Mouse (Mus musculus) liver, adult 2 months (tissue): ENCODE measurements at regions not wholly inside any gene's neighbourhood (a gene's known extent, or its start where the extent isn't known, plus 50 kb on each side); places are given as distances from the start of the nearest gene placed in this dataset.

Source experiments
- DNase-seq: peaks from one replicate; pipeline ENCODE4 v3.0.0-alpha.2; 2011; ENCODE audit warnings: low read depth, low spot score; ENCODE audit errors: extremely low read depth
- H3K27ac ChIP-seq: fragments of 200-500 bp; replicated peaks from 2 replicates; pipeline ENCODE4 v1.5.1; 2012; ENCODE audit warnings: low read depth, mild to moderate bottlenecking, control low read depth, inconsistent platforms, low read length; ENCODE audit not compliant: insufficient read depth
- H3K27me3 ChIP-seq: fragments of 200-500 bp; 2 replicates; pipeline ENCODE4 v1.6.1; 2012; ENCODE audit warnings: mild to moderate bottlenecking, moderate library complexity, low read length, inconsistent platforms; ENCODE audit not compliant: control insufficient read depth, insufficient read depth
- H3K36me3 ChIP-seq: fragments of 200-500 bp; 2 replicates; pipeline ENCODE4 v1.6.1; 2012; ENCODE audit warnings: low read length, inconsistent platforms; ENCODE audit not compliant: control insufficient read depth, insufficient read depth
- H3K4me1 ChIP-seq: fragments of 200-500 bp; 2 replicates; pipeline ENCODE4 v1.6.1; 2011; ENCODE audit warnings: low read length; ENCODE audit not compliant: control insufficient read depth, insufficient read depth
- H3K4me3 ChIP-seq: fragments of 200-500 bp; 2 replicates; pipeline ENCODE4 v1.5.1; 2011; ENCODE audit warnings: low read depth, mild to moderate bottlenecking, control low read depth, low read length, moderate library complexity; ENCODE audit not compliant: insufficient read depth
- H3K79me2 ChIP-seq: fragments of 200-500 bp; 2 replicates; pipeline ENCODE4 v1.6.1; 2012; ENCODE audit warnings: inconsistent platforms, mild to moderate bottlenecking, low read length, moderate library complexity; ENCODE audit not compliant: control insufficient read depth, insufficient read depth
- H3K9ac ChIP-seq: fragments of 200-500 bp; 2 replicates; pipeline ENCODE4 v1.6.1; 2012; ENCODE audit warnings: low read depth, mild to moderate bottlenecking, control low read depth, inconsistent platforms, low read length
- CTCF ChIP-seq: fragments of 200-500 bp; IDR thresholded peaks from 2 replicates; pipeline ENCODE4 v1.5.1; 2011; ENCODE audit warnings: low read depth, low read length, control low read depth
- POLR2A ChIP-seq: fragments of 200-500 bp; IDR thresholded peaks from 2 replicates; pipeline ENCODE4 v1.6.1; 2011; ENCODE audit warnings: low read length, control low read depth; ENCODE audit not compliant: insufficient read depth; ENCODE audit errors: extremely low read depth
- WGBS: fragments of 180-500 bp; shearing (Covaris S2); methylation state at CpG from one replicate; pipeline ENCODE4 v1.1.7; 2018; 5-methylcytosine and 5-hydroxymethylcytosine counted together

DNA sequence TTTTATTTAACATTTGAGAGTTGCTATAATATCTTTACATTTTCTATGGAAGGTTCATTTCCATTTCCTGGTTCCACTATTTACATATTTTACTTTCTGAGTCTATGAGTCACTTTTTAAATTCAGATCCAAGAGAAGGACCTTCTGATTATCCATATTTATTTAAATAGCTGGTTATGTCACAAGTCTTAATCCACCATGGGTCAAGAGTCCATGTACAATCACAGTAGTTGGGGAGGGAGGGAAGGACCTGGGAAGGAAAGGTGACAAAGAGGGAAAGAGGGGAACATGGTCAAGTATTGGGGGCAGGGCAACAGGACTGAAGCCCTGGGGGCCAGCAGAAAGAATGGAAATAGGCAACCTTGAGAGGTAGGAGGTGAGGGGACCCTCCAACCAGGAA is 518.9 kb upstream of the Ccdc54 start:
- TF ChIP-seq CTCF, result no peak
- no peak for TF ChIP-seq POLR2A
- Histone ChIP-seq H3K4me1 (no peaks in the 10 kb centered on the region), H3K79me2 (no peaks in the 10 kb centered on the region; the same call in 1 of the 2 replicates), H3K36me3 (no peaks in the 10 kb centered on the region), H3K9ac (no peak overlapping the region), H3K4me3 (no peak overlapping the region), H3K27me3 (no peaks in the 10 kb centered on the region), H3K27ac (no peak overlapping the region)
- no peak for DNase-seq

DNA sequence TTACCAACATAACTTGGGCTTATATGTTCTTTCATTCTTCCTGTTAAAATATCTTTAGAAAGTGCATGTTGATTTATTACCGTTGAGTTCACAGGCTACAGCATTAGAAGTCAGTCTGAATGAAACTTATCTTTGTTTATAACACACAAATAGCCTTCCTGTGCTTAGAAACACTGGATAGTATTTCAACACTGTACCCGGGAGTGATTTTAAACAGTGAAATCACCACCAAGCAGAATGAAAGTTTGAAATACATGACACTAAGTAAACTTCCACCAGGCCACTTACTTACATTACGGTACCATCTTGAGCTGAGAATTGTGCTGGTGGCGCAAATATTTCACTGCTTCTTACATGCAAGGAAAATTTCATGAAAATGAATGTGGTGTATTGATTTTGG is 516.5 kb upstream of the Ccdc54 start:
- no peaks in the 10 kb centered on the region for H3K36me3 ChIP-seq
- H3K79me2 ChIP-seq, result no peaks in the 10 kb centered on the region; the same call in 1 of the 2 replicates
- TF ChIP-seq POLR2A, result no peak
- TF ChIP-seq CTCF, result no peak
- H3K27me3 ChIP-seq, result no peaks in the 10 kb centered on the region
- no peak overlapping the region for H3K27ac ChIP-seq
- H3K9ac ChIP-seq, result no peak overlapping the region
- no peaks in the 10 kb centered on the region for H3K4me1 ChIP-seq
- no peak for DNase-seq
- 79% methylated on average over 4 of the region's 4 CpGs for WGBS
- no peak overlapping the region for H3K4me3 ChIP-seq

DNA sequence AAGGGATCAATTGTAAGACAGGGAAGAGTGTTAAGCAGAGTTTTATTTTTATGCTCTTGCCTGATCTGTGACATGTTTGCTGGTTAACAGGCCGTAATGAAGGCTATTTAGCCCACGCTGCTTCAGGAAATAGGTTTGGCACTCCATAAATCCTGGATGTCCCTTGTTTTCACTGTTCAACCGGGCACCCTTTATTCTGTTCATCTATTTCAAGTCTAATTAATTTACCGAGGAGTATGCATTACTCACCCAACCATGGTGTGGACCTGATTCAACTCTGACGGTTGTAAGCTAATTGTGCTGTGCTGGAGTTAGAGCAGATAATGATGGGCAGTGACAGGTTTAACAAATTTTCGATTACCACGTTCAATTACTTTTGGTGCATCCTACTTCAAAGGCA is 495.6 kb upstream of the Ccdc54 start:
- Histone ChIP-seq H3K27ac (no peak overlapping the region), H3K4me1 (no peaks in the 10 kb centered on the region), H3K9ac (no peak overlapping the region), H3K27me3 (no peaks in the 10 kb centered on the region), H3K4me3 (no peak overlapping the region), H3K36me3 (no peaks in the 10 kb centered on the region), H3K79me2 (no peaks in the 10 kb centered on the region)
- WGBS, result 90% methylated on average over 7 of the region's 7 CpGs
- DNase-seq, result no peak
- no peak for TF ChIP-seq POLR2A
- TF ChIP-seq CTCF, result no peak

DNA sequence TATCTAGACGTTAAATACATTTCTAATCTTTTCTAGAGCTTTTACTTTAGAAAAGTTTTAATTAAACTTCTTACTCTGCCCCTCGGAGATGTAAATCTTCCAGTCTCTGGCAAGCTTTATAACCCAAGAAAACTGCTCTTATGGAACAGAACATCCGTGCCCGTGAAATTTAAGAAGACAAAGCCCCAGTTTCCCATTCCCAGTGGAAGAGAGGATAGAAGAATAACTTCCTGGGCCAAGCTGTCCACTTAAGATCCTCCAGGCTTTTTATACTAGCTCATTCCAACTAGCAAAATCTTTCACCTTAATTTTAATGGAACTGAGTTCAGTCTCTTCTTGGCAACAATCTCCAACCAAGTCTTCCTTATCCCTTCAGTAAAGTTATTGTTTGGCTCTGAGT is 489.2 kb upstream of the Ccdc54 start:
- no peaks in the 10 kb centered on the region for H3K79me2 ChIP-seq
- H3K9ac ChIP-seq, result no peak overlapping the region
- H3K4me1 ChIP-seq, result no peaks in the 10 kb centered on the region
- H3K4me3 ChIP-seq, result no peak overlapping the region
- TF ChIP-seq POLR2A (no peak), CTCF (no peak)
- no peaks in the 10 kb centered on the region for H3K27me3 ChIP-seq
- 70% methylated on average over 4 of the region's 4 CpGs for WGBS
- DNase-seq, result no peak
- H3K36me3 ChIP-seq, result no peaks in the 10 kb centered on the region
- no peak overlapping the region for H3K27ac ChIP-seq

DNA sequence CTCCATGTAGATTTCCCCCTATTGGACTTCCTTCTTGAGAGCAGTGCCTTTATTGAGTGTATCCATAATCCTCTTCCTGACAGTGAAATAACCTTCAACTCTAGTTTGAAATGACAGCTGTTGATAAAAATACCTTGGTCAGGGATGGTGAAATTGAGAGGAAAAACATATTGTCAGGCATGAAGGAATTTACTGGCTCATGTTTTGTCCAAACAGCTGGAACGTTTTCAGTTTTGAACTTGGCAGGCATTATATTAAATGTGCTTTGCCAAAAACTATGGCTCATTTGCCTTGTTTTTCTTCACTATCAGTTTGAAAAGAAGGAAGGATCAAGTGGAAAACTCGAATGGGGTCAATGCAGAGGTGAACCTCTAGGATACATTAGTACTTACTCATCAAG is 457.7 kb upstream of the Ccdc54 start:
- Histone ChIP-seq H3K27me3 (no peaks in the 10 kb centered on the region), H3K4me3 (no peak overlapping the region)

DNA sequence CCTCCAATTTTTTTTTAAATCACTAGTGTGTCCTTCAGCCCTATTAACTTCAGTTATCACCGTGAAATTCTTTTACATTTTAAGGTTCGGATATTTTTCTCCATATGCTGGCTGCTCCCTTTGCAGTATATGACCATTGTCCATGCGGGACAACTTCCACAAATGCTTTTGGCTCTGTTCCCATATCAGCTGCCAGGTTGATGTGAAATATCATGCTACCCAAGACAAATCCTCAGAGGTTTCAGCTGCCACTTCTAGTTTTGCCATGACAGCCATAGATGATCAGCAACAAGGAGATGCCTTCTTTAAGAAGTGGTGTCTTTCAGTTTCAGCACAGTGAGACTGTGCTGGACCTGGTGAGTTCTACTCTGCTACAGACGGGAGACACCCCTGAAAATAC is 457.2 kb upstream of the Ccdc54 start:
- WGBS, result 74% methylated on average over 4 of the region's 4 CpGs
- Histone ChIP-seq H3K36me3 (no peaks in the 10 kb centered on the region), H3K4me3 (no peak overlapping the region), H3K79me2 (no peaks in the 10 kb centered on the region), H3K27ac (no peak overlapping the region), H3K27me3 (no peaks in the 10 kb centered on the region), H3K9ac (no peak overlapping the region), H3K4me1 (no peaks in the 10 kb centered on the region)
- no peak for DNase-seq
- TF ChIP-seq POLR2A, result no peak
- no peak for TF ChIP-seq CTCF

More for the DNA sequence above, 457.7 kb upstream of the Ccdc54 start:
- H3K79me2 ChIP-seq, result no peaks in the 10 kb centered on the region
- H3K4me1 ChIP-seq, result no peaks in the 10 kb centered on the region
- no peak overlapping the region for H3K27ac ChIP-seq
- no peak for TF ChIP-seq POLR2A
- no peak for TF ChIP-seq CTCF
- DNase-seq, result peak; percentile 1
- H3K9ac ChIP-seq, result no peak overlapping the region
- no peaks in the 10 kb centered on the region for H3K36me3 ChIP-seq
- WGBS, result 53% methylated on average over 2 of the region's 2 CpGs
